Mouse (Mus musculus): ENCODE measurements at regions not wholly inside any gene's neighbourhood (a gene's known extent, or its start where the extent isn't known, plus 50 kb on each side); places are given as distances from the start of the nearest gene placed in this dataset.

GRCm38 (mm10) chr3:155459701-155460481 is 366.7 kb downstream of the Lrriq3 start:
- TF ChIP-seq CTCF (IDR thresholded peaks at IDR 0.05; ENCODE audit: borderline replicate concordance, extremely low read depth, insufficient read depth, insufficient read length) (no peak), POLR2A (IDR thresholded peaks at IDR 0.05; ENCODE audit: borderline replicate concordance, extremely low read depth, insufficient read depth, insufficient read length, poor library complexity, severe bottlenecking) (no peak)

Data from brain, embryonic 14.5 days (tissue).